Mouse (Mus musculus): ENCODE measurements at regions not wholly inside any gene's neighbourhood (a gene's known extent, or its start where the extent isn't known, plus 50 kb on each side); places are given as distances from the start of the nearest gene placed in this dataset.

DNA sequence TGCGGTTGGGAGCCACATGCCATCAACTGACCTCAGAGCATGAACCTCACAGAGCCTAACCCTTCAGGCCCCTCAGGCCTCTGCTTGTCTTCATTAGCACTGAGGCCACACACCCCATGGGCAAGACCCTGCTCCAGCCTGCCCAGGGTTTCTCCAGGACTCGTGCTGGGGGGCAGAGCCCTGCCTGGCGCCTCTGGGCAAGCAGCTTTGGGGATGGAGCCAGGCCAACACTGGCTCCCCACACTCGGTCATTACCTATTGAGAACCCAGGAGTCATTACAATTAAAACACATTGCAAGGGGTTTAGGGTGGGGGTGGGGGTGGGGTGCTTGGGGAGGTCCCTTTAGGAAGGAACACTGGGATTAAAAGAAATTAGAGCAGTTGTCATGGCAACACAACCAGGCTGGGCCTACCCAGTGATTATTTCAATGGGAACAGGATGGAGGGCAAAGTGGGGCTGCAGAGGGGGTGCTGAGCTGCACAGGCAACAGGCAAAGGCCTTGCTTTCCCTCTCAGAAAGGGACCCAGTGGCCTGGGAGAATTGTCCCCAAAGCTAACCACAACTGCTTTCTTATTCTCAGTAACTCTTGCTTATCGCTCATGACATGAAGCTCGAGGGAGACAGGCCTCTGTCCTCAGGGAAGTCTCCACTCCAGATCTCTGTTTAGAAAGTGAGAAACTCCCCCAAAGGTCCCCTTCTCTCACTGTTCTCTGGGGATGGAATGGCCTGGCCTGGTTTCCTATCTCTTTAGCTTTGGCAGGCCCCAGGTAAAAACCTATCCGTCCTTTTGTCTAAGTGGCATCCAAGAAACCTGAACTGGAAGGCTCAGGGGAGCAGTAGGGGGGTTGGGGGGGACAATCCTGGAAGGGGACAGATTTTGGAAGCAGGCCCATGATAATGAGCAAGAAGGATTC is 235.0 kb downstream of the Sox9 start:
- no peak for DNase-seq (ENCODE audit: low spot score in 2 of 2)

DNA sequence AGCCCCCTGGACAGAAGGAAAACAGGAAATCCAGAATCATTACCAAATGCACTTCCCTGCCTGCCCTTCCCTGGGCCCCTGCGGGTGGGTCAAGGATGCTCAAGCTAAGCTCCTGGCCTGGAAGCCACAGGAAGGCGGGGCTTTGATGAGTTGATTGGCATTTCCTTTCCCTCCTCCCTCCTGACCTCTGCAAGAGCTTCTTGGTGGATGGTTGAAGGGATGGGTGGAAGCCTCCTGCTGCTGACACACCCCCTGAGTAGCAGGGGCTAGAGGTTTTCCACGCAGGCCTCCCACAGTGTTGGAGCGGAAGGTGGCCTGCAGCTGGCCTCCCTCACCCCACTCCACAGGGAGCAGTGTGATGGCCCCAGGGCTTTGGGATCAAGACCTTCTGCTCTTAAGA is 239.5 kb downstream of the Sox9 start:
- no peak for DNase-seq (ENCODE audit: low spot score in 2 of 2)

DNA sequence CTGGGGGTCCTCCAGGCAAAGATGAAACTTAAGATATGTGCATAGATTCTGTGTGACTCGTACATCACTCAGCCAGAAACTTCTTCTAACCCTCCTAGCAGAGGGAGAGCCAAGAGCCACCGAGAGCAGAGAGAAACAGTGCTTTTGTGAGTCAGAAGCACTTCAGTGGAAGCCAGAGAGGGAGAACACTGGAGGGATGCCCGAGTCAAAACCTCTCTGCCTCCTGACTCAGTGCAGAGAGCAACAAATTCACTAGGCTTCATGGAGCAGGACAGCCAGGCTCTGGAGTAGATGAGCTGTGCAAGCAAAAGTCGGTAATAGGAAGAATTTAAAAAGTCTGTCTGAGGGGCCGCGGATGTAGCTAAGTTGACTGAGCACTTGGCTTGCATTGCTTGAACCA is 245.0 kb downstream of the Sox9 start:
- DNase-seq (ENCODE audit: low spot score in 2 of 2), result no peak

DNA sequence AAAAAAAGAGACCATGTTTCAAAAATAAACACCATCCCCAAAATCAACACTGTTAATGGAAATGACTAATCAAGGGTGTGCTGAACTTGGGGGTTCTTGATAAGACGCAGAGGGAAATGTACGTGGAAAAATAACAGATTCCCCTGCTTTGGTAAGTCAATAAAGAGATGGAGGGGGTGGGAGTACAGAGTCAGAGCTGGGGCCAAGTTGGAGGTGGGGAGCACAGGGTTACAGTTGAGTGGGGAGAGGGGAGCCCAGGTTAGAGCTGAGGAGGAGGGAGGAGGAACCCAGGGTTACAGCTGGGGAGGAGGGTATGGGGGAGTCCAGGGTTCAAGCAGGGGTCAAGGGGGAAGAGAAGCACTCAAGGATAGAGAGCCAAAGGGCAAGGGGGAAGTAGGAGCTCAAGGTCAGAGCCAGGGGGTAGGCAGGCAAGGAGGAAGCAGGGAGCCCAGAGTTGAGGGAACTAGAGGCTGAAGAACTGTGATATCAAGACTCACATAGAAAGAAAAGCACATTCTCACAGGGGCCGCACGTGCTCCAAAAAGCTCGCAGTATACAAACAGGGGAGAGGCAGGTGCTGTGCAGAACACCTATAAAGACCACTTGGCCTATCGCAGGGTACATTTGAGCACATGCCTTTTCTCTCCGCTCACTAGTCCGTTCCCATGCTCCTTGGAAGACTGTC is 246.4 kb downstream of the Sox9 start:
- no peak for DNase-seq (ENCODE audit: low spot score in 2 of 2)

DNA sequence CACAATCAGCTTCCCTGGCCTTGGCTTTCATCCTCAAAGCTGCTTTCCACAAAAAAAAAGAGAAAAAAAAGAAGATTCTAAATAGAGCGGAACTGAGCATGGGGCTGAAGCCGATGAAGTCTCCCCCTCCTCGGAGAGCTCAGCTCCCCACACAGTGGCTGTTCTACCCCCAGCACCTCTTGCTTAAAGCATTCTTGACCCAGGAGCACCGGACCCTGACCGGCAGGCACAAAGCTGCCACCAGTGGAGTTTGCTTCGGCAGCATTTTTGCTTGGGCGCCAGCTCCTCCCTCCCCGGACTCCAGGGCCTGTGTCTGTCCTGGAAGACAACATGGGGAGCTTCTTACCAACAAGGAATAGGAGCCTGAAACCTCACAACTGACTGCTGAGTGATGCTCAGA is 249.4 kb downstream of the Sox9 start:
- no peak for DNase-seq (ENCODE audit: low spot score in 2 of 2)

DNA sequence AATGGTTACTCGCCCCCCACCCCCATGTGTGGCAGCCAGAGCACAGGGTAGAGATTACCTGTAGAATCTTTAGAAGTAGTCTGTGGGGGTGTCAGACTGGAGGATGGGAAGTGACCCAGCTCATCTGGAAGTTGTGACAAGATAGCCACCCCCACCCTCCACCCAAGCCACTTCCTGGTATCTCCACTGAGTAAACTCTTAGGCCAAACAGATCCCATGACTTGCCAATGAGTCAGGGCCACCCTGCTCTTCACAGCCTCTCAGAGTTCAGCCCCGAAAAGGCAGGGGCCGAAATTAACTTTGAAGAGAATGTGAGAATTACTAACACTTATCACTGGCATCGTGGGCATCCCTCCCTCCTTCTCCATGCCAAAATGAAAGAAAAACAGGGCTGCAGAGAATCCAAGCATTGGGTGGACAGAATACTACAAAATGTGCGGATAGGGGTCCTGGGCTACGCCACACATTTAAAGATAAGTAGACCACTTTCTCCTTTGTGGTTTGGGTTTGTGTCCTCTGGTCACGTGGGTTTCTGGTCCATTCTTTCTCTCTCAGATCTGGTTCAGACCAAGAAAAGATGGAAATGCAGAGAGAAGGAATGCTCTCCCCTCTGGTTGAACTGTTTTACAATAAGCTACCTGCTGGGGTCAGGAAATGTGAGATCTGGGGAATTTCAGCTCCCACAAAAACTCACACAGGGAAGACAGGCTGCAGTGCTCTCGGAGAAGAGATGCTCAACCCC is 250.6 kb downstream of the Sox9 start:
- DNase-seq (ENCODE audit: low spot score in 2 of 2), result no peak

DNA sequence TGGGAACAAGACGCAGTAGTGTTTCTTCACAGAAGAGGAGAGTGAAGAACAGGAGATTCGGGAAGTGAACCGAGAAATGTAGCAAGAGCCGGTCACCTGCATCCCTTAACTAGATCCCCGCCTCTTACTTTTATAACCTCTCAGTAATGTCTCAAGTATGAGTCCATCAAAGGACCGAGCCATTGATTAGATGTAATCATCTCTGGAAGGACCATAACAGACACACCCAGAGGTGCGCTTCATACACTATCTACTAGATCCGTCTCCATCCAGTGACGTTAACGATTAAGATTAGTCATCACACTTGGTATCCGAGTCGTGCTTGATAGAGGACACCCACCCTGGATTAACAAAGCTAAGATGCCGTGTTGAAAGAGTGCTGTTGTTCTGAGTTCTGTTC is 252.9 kb downstream of the Sox9 start:
- no peak for DNase-seq (ENCODE audit: low spot score in 2 of 2)

DNA sequence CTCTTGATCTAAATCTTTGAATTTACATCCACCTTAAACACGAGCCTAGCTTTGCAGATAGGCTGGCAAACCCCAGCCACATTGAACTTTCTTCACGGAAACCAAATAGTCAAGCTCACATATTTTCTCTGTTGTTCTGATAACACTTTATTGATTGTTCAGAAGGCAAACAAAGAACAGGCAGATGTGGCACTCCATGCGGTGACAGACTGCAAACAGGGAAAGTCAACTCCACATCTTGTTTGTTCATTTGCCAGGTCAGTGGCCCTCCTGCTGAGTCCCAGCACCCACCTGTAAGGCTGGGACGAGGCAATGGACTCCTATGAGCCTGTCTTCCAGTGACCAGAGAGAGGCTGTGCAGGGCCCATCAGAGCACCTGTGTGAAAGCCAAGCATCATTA is 255.7 kb downstream of the Sox9 start:
- no peak for DNase-seq (ENCODE audit: low spot score in 2 of 2)

DNA sequence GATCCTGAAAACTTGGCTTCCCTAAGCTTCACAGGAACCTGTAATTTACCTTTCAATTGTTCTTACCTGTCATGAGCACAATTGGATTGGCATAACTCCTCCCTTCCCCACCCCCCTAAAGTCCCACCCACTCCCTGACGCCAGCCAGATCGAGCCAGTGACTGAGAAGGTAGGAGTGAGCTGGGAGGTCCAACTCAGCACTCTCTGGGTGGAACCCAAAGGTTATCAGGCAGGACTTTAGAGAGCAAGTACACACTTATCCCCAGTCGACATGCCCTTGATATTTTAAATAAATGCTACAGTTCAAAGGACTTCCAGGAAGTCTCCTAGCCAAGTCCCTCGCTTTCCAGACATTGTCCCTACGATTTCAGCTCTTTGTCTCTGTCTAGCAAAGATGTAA is 260.7 kb downstream of the Sox9 start:
- DNase-seq (ENCODE audit: low spot score in 2 of 2), result no peak

DNA sequence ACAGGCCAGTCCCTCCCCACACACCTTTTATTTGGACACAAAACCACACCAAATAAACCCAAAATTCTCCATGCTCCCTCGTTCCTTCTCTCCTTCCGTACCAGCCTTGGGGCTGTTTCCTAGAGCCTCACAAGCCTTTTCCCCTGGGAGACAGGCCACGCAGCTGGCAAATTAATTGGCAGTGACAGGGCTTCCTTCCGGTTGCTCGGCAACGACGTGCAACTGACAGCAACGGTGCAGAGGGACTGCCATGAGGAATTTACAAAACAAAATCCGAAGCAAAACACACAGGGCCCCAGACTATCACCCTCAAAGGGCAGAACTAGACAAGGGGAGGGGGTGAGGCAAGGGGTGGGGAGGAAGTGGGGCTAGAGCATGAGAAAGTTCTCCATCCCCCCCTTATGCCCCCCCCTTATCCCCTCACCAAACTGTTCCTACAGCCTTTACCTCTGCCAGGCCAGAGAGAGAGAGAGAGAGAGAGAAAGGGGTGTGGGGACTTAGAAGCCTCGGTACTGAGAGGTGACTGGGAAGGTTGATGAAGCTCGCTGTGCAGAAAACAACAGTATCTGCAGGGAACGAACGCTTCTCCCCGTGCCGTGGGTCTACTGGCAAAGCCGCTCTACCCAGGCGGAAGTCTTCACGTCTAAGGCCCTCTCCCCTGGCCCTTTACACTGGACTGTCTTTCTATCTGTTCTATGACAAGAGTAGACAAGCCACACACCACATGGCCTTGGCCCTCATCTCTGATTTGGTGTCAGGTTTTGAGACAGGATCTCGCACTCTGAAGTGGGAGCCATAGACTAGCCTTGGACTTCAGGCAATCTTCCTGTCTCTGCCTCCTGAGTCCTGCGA is 264.4 kb downstream of the Sox9 start:
- no peak for DNase-seq (ENCODE audit: low spot score in 2 of 2)

DNA sequence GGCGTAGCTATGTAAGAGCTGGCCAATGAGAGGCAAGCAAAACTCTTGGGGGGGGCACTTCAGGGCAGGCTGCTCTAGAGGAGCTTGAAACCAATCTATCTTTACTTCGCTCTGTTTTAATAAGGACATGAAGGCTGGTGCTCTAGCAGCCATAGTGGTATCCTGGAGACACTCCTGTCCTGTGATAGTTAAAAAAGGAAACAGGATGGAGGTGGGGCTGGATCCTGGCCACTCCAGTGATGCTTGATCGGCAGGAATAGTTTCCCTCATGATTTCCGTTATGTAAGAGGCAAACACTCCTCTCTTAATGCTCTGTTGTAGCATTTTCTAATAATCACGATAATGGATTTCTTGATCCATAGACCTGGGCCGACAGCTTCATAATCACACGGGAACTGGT is 266.1 kb downstream of the Sox9 start:
- DNase-seq (ENCODE audit: low spot score in 2 of 2), result no peak

DNA sequence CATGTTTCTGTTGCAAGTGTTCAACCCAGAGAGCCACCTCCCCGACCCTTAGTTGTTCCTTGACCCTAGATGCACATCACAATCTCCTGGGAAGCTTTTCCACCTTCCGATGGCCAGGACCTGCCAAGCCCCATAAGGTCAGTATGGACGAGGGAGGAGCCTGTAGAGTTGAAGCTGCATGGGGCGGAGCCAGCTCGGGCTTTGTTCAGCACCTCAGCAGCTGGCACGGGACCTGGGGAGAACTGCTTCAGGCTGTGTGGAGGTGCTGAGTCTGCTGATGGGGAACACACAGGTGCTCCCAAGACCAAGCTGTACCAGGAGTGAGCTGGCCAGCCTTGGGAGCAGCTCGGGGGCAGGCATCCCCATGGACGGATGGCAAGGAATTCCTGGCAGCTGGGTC is 267.6 kb downstream of the Sox9 start:
- no peak for DNase-seq (ENCODE audit: low spot score in 2 of 2)

DNA sequence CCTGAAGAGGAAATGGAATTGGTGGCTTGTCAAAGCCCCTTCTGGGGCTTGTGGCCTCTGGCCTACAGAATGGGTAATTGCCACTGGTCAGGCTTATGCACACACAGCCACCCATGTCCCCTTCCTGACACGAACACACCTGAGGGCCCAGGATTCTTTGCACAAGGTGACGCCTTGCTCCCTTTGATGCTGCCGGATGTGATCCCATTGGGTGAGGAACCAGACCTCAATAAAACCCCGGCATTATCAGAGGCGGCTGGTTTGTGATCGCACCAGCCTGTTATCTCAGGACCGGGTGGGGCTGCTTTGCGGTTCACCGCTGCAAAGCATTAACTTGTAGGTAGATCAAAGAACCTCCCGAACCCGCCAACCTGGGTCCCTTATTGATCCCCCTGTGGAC is 270.5 kb downstream of the Sox9 start:
- DNase-seq (ENCODE audit: low spot score in 2 of 2), result no peak

DNA sequence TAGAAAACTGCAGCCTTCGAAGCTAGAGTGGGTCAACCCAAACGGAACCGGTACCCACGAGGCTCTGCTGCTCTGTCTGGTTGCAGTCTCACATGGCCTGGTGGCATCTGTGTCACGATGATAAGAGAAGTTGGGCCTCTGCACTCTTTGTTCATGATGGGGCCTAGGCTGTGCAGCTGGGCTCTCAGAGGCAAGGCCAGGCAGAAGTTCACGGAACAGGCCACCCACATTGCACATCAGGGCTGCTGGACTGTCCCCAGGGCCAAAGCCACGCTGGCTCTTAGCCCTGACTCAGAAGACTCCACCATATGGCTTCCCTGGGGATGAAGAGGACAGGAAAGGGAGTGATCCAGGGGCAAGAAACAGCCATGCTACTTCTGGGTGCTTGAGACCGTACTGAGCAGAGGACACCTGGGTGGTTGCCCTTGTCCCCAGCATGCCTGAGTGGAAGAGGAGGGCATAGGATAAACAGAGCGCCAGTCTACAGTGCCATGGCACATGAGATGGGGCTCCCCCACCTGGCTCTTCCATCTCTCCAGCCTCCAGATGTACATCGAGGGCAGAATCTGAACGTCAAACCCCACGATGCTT is 274.1 kb downstream of the Sox9 start:
- no peak for DNase-seq (ENCODE audit: low spot score in 2 of 2)

DNA sequence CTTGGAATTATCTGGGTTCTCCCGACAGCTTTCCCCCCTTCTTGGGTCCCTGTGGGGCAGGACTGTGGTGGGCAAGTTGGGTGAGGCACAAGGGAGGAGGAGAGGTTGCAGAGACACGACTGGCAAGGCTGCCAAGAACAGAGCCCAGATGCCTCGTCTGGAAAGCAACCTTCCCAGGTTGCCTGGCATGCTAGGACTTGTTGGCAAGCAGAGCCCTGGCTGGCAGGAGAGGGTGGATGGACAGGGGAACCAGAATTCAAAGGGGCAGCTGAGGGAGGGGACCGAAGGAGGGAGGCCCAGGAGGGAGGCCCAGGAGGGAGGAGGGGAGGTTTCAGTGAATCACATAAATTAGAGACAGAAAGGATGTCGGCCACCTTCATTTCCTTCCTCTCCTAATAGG is 274.8 kb downstream of the Sox9 start:
- no peak for DNase-seq (ENCODE audit: low spot score in 2 of 2)

DNA sequence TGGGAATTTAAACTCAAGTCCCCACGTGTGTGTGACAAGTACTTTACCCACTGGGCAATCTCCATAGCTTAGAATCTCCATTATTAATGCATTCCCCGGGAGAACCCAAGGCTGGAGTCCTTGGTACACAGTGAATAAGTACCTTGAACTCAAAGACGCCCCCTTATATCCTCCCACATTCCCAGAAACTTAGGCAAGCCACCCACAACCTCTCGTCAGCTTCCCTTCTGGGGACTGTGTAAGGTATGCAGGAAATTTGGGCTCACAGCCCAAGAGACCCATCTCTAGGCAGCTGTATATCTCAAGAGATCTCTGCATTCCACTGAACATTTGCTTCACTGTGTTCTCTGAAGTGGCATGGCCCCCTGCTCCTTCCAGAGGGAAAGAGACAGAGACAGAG is 288.3 kb downstream of the Sox9 start:
- no peak for DNase-seq (ENCODE audit: low spot score in 2 of 2)

DNA sequence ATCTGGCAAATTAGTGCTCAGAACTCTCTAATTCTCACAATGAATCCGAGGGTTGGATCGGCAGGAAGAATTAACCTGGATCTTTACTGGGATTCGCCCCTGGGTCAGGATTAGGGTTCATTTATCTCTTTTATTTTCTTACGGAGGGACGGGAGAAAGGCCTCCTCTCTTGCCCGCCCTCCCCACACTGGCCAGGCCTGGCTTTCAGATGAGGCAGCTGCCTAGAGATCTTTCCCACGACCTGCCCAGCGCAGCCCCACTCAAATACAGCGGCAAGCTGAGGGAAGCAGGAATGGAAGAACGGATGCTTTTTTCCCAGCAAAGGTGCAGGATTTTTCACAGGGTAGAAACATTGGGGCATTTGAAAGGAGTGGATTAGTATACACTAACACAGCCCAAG is 289.9 kb downstream of the Sox9 start:
- no peak for DNase-seq (ENCODE audit: low spot score in 2 of 2)

DNA sequence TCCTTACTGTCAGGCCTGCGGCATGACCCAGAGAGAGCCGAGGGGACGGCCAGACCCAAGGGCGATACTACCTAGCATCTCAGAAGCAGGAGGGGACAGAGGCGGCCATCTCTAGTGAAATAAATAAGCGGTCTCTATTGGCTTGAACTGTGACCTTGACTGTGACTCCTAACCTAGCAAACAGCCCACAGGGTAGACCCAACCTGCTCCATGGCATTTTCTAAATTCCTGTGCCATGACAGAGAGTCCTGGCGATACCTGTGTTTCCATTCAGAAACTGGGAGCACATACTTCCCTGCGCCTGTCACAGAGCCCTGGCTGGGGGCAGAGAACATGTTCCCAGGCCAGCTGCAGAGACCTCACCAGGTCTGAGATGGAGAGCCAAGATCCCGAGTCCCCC is 292.3 kb downstream of the Sox9 start:
- DNase-seq (ENCODE audit: low spot score in 2 of 2), result no peak

DNA sequence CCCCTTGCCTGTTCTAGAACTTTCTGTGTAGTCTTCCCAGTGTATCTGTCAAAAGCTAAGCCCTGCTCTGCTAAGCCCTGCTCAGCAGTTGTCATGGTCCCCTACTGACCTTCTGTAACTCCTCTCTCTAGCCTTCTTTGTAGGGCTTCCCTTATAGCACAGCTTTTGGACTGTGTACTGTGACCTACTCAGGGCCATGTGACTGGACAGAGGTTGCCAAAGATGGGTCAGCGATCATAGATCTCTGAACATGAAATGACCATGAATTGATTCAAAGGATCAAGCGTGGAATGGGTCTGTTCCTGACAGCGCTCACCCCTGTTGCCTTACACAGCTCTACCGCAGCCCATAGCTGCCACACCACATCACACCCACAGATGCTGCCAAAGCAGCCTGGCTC is 294.3 kb downstream of the Sox9 start:
- no peak for DNase-seq (ENCODE audit: low spot score in 2 of 2)

DNA sequence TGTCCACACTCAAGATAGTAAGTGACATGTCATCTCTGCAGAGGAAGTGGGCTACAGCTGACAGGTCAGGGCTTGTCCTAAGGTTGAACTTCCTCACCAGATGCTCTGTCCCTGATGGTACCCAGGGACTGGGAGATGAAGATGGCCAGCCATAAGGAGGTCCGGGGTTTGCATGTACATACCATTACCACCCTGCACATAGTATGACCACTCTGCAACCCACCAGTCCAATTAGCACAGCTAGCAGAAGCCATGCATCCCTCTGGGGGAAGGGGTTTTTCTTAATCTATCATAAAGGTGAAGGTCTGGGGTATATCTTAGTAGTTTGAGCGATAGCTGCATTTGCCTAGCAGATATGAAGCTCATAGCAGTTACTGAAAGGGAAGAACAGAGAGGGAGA is 298.3 kb downstream of the Sox9 start:
- no peak for DNase-seq (ENCODE audit: low spot score in 2 of 2)

DNA sequence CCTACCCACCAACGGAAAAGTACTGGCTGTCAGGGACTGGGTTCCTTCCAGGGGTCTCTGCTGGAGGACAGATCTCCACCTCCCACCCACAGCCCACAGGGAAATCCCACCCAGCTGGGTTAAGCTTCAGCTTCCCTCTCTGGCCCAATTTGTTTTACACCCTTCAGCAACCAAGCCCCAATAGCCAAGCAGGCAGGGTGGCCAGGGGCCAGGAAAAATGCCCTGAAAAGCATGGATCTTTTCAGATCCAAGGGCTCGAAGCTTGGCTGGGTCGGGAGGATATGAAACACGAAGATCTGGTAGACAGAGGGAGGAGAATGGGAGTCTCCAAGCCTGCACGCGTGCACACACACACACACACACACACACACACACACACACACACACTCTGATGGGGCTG is 302.4 kb downstream of the Sox9 start:
- DNase-seq (ENCODE audit: low spot score in 2 of 2), result no peak

Measured in adrenal gland, adult 18-20 months (tissue).